Mouse (Mus musculus): ENCODE data around the gene Kif22. TPM values are rescaled to one million over a fixed set of nuclear protein-coding genes. Genes with fewer than 3 reads are reported as not detected.
"Not testable (repeated sequence)": the region's sequence is repeated elsewhere in the genome, so short reads cannot be mapped to it uniquely, and the experiment has no call there.

Kif22 gene
- total RNA-seq (2021), result 10 to 100 TPM; 10.4 to 12.5 TPM

- intact Hi-C loops (cut with DNase I), result no loop called here
- DNase-seq, result peak; percentile 90
Observed at GRCm38 (mm10) chr7:127041851-127042672, at the start of gene Kif22. Gene Kif22, minus strand, starts transcription at chr7:127042471.

DNA sequence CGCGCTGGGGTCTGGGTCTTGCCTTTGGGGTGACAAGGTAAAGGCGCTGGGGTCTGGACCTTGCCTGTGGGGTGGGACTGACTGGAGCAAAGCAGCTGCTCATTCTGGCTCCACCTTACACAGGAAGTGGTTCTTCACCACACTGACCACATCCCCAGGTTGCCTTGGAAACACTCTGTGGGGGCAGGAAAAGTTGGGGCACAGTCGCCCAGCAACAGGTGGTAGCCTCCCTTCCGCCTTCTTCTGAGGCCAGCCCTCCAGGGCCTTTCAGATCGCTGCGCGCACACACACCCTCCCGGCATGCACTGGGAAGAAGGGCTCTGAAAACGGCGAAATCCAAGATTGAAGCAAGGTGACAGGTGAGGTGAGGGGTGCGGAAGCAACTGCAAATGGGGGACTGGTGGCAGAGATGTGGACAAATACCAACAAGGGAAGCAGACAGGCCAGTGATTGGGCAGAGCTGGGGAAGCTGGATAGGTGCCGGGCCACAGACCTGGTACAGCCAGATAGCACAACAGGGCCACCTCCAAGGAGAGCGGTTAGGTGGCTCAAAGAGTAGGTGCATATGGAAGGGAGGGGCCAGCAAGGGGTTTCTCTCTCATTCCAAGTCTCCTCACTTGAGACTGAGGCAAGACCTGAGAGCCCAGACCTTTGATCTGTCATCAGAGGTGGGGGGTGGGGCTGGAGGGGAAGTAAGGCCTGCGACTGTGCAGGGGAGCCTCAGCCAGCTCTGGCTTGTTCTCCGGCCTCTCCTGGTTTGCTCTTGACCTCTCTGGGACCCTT lies 49.0 kb upstream of the Kif22 start, which contains the start of gene AI467606:
TSS of gene AI467606 (plus strand) at position 246 of the 783 bp plus-strand sequence.
- DNase-seq, result no peak
- intact Hi-C loops (cut with DNase I), result no loop called here

- intact Hi-C loops (cut with DNase I), result no loop called here
- no peak for DNase-seq
Observed at GRCm38 (mm10) chr7:127090154-127091113, 48.2 kb upstream of the Kif22 start.

DNA sequence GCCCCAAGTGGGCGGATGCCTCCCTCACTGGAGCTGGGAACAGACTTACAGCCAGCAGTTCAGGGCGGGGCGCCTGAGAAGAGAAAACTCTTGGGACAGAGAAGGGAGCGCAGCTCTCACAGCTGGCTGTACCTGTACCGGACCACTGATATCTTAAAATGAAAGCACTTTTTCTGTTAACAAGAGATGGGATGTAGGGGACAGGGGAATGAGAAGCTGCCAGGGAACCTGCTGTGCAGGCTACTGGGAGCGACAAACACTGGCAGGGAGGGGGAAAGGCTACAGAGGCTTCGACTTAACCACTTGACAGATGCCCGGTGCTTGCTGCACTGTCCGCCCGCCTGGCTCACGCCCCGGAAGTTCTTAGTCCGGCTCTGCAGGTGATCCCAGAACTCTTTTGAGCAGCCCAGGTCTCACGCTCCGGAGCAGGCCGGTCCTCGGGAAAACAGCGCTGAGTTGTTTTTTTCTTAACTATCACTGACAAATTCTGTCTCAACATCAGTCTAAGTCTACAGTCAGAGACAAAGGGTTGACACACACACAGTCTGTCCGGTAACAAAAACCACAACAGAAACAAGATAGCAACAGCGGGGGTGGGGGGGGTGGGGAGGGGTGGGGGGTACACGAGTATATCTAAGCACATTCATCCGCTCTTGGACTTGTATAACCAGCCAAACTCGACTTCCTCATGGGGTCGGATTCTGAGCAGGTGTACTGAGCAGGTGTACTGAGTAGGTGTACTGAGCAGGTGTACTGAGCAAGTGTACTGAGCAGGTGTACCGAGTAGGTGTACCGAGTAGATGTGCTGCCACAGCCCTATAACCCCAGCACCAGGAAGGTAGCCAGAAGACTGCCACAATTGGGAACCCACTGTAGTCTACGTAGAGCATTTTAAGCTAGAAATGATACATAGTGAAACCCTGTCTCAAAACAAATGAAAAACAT lies 46.9 kb upstream of the Kif22 start:
- DNase-seq, result no peak
- intact Hi-C loops (cut with DNase I), result no loop called here

- intact Hi-C loops (cut with DNase I), result no loop called here
- DNase-seq, result no peak
Observed at GRCm38 (mm10) chr7:127088083-127088482, 45.8 kb upstream of the Kif22 start.

DNA sequence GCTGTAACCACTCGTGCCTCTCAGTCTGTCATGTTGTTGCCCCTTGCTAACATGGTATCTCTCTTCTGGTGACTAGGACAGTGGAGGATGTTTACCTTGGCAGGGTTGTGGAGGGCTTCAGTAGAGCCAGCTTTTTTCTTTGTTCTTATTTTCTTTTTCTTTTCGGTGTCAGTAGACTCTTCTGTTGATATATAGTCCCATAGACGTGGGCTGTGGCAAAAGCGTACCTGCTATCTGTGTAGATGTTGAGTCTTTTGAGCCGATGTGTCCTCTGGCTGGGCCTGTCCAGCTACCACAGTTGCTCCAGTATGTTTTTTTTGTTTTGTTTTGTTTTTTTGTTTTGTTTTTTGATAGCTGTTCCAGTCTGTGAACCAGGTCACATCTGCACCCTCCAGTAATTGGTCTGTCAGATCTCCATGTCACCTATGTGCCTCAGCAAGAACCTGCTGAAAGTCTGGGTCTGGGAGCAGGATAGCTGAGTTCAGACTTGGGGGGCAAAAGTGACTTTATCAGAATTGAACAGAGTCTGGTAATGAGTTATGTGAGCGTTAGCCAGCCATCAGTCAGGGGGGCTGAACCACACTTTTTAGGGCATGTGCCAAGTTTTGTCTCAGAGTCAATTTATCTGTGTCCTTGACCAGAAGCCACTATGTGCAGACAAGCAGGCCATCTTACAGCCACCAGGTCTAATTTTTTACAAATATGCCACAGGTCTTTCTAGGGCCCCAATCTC lies 45.2 kb upstream of the Kif22 start, which contains the start of gene Zg16:
TSS of gene Zg16 (minus strand) at position 51 of the 733 bp plus-strand sequence.
- DNase-seq; intact Hi-C loops (cut with DNase I): not testable (repeated sequence)

- DNase-seq; intact Hi-C loops (cut with DNase I): not testable (repeated sequence)
Observed at GRCm38 (mm10) chr7:127085751-127086150, 43.5 kb upstream of the Kif22 start.

- DNase-seq, result no peak
- intact Hi-C loops (cut with DNase I), result no loop called here
Observed at GRCm38 (mm10) chr7:127084794-127085193, 42.5 kb upstream of the Kif22 start.

DNA sequence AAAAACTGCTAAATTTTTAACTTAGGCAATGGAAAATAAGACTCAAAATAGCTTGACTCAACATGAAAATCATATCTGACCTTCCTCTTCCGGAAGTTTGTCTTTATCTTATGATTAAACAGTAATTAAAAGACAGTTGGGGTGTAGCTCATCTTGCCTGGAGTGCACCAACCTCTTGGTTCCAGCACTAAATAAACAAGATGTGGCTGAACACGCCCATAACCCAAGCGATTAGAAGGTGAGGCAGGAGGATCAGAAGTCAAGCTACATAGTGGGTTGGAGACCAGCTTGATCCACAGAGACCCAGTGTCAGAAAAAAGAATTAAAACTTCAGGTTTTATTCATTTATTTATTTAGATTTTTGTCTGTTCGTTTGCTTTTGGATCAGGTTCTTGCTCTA lies 41.4 kb upstream of the Kif22 start:
- intact Hi-C loops (cut with DNase I), result no loop called here
- no peak for DNase-seq

GRCm38 (mm10) chr7:127082995-127083394 lies 40.7 kb upstream of the Kif22 start:
- intact Hi-C loops (cut with DNase I), result no loop called here
- DNase-seq, result no peak

DNA sequence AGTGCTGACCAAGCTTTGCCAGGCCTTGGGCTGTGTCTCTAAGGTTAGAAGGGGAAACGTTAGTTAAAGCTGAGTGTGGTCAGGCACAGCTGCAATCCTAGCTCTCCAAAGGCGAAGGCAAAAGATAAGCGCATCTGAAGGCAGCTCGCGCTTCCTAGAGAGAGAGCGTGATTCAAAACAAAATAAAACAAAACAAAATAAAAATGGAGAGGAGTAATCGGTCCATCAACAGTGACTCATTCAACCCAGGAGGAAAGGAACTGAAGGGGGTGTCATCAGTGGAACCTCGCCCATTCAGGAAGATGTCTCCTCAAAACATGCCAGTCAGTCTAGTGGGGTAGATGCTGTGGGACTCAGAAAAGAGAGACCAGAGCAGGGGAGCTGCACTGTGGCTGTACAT lies 40.0 kb upstream of the Kif22 start:
- no peak for DNase-seq
- intact Hi-C loops (cut with DNase I), result no loop called here

DNA sequence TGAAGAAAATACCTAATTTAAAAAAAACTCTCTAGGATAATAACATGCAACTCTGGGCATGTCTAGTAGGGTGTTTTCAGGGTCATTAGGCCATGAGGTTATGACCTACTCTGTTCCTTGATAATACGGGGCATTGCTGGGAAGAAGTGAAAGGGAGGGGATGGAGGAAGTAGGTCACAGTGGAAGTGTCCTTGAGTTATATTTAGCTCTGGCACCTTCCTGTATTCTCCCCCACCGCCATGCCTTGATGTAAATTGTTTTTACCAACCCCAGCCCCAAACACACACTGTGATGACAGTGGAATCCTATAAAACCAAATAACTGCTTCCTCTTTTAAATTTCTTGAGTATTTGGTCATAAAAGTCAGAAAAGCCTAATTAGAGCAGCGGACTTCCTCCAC lies 37.8 kb upstream of the Kif22 start:
- intact Hi-C loops (cut with DNase I), result no loop called here

GRCm38 (mm10) chr7:127077692-127078091 lies 35.4 kb upstream of the Kif22 start:
- intact Hi-C loops (cut with DNase I), result no loop called here
- DNase-seq, result no peak

More for the DNA sequence above, 37.8 kb upstream of the Kif22 start:
- no peak for DNase-seq

GRCm38 (mm10) chr7:127076188-127076587 lies 33.9 kb upstream of the Kif22 start:
- intact Hi-C loops (cut with DNase I), result no loop called here
- DNase-seq, result no peak

DNA sequence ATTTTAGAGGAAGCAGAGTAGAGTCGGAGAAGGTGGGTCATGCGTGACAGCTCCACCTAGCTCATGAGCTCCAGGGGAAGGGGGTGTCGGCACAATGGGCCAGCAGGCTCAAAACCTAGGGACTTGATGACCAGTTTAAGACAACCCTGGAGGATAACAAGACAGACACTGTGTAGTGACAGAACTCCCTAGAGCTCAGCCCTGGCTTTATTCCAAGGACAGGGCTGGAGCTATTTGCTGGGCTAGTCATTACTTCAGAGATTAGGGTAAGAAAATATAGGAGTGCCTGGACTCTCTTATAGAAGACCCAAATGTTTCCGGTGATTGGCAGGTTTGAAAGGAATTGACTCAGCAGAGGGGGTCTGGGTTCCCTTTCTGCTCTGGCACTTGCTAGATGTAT lies 30.9 kb upstream of the Kif22 start:
- DNase-seq, result no peak
- intact Hi-C loops (cut with DNase I), result no loop called here

- intact Hi-C loops (cut with DNase I), result no loop called here
- no peak for DNase-seq
Observed at GRCm38 (mm10) chr7:127070871-127071413, 28.7 kb upstream of the Kif22 start.

DNA sequence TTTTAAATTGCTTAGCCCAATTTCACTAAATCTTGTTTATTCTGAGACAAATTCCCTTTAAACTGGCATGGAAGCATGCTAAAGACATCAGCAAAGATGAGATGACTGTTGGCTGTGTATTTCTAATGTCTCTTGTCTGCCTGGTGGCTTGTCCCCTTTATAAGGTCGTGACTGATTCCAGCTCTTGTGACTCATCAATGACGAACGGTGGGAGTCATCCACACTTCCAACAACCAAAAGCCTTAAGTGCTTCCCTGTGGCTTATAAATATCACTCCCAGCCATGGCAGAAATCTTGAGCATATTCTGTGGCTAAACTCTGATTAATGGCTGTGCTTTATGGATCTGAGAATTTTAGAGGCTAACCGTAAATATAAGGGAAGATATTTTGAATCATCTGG lies 24.0 kb upstream of the Kif22 start:
- intact Hi-C loops (cut with DNase I), result loop anchor here (10.0 kb wide), 1 partner anchor 108 kb away; no protein-coding TSS in a partner anchor
- no peak for DNase-seq

DNA sequence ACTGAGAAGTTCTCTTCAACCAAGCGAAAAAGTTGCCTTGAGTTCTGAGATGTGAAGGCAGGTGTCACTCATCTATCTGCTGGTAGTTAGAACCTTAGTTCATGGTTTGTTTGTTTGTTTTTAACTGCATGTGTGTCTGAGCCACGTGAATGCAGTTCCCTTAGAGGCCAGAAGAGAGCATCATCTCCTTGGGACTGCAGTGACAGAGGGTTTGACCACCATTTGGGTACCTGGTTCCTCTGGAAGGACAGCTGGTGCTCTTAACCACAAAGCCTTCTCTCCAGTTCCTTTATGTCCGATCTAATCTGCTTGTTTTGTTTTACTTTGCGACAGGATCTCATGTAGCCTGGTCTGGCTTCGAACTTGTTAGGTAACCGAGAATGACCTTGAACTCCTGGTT lies 23.3 kb upstream of the Kif22 start:
- intact Hi-C loops (cut with DNase I), result loop anchor here (10.0 kb wide), 1 partner anchor 109 kb away; no protein-coding TSS in a partner anchor
- no peak for DNase-seq

Measured in left cerebral cortex, postnatal 4 days (tissue).